Mouse (Mus musculus) forebrain, embryonic 16.5 days (tissue): Measurements from ENCODE around the gene Btbd9. TPM values are rescaled to one million over a fixed set of nuclear protein-coding genes. Genes with fewer than 3 reads are reported as not detected.
"Not testable (repeated sequence)": the region's sequence is repeated elsewhere in the genome, so short reads cannot be mapped to it uniquely, and the experiment has no call there.

ENCODE experiments used
- ATAC-seq: fragments of 200-750 bp; cut with Nextera tagmentation; 2 replicates; pipeline ENCODE4 v1.8.0; 2017; ENCODE audit warnings: mild to moderate bottlenecking, moderate library complexity
- H3K27ac ChIP-seq: fragments of 300-500 bp; sonication (generic); 2 replicates; pipeline ENCODE4 v1.5.1; 2014; ENCODE audit warnings: low read length, control low read depth
- H3K27me3 ChIP-seq: fragments of 300-500 bp; sonication (generic); replicated peaks from 2 replicates; pipeline ENCODE4 v1.6.1; 2014; ENCODE audit warnings: low read length; ENCODE audit not compliant: control insufficient read depth, insufficient read depth
- H3K36me3 ChIP-seq: fragments of 300-500 bp; sonication (generic); 2 replicates; pipeline ENCODE4 v1.6.1; 2014; ENCODE audit not compliant: control insufficient read depth, insufficient read depth
- H3K4me1 ChIP-seq: fragments of 300-500 bp; sonication (generic); replicated peaks from 2 replicates; pipeline ENCODE4 v1.6.1; 2014; ENCODE audit warnings: low read length; ENCODE audit not compliant: control insufficient read depth, insufficient read depth
- H3K4me2 ChIP-seq: fragments of 300-500 bp; sonication (generic); 2 replicates; pipeline ENCODE4 v1.6.1; 2014; ENCODE audit warnings: mild to moderate bottlenecking, low read length, control low read depth
- H3K4me3 ChIP-seq: fragments of 300-500 bp; sonication (generic); replicated peaks from 2 replicates; pipeline ENCODE4 v1.5.1; 2014; ENCODE audit warnings: mild to moderate bottlenecking, low read length, control low read depth
- H3K9ac ChIP-seq: fragments of 300-500 bp; sonication (generic); replicated peaks from 2 replicates; pipeline ENCODE4 v1.6.1; 2014; ENCODE audit warnings: low read depth, low read length, control low read depth
- H3K9me3 ChIP-seq: fragments of 300-500 bp; sonication (generic); 2 replicates; pipeline ENCODE4 v1.6.1; 2016; ENCODE audit warnings: low read length; ENCODE audit not compliant: control insufficient read depth
- WGBS: fragments of 180-500 bp; shearing (Covaris S2); extraction: QIAGEN DNeasy Blood & Tissue Kit; methylation state at CpG from one replicate; pipeline ENCODE4 v1.1.7; 2014; 5-methylcytosine and 5-hydroxymethylcytosine counted together
- polyA plus RNA-seq: library from polyadenylated mRNA; unstranded; fragments of >200 nt; fragmentation: Nextera tagmentation; extraction: Ambion mirVana; gene quantifications from 2 replicates; pipeline ENCODE4 v1.2.1, GENCODE M21; 2015

Btbd9 gene
- 141 and 147 TPM in 2 replicates for polyA plus RNA-seq

DNA sequence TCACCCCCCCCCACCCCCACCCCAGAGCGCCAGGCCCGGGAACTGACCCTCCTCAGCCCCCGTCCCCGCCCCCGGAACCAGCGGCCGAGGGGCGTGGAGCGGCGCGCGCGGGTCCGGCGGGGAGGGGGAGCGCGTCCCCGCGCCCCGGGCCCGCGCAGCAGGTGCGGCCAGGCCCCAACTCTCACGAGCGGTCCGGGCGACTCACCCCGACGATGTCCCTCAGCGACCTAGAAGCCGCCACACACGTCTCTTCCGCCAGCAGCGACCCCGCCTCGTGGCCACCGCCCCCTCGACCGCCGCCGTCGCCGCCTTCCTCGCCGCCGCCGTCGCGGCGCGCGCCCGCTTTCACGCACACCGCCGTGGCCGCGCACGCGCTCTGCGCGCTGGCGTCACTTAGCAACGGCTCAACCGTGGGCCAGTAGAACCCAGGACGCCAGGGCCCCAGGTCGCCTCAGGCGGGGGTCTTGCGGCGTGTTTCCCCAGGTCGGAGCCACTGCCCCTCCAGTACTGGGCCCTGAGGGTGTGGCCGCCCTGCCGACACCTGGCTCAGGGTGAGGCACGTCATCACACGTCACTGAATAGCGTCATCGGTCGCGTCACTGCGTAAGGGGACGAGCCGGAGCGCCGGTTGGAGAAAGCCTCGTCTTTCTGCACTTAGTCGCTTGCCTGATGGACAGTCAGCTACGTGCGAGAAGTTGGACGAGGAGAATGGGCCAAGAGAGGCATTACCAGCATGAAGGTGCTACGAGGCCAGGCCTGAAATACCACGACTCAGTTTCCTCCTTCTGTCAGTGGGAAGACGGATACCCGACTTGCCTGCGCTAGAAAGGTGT lies at the start of gene Btbd9:
Gene Btbd9 (minus strand): TSS at position 548 of the 833 bp plus-strand sequence.
- WGBS, result 1% methylated on average over 55 of the region's 94 CpGs
- Histone ChIP-seq H3K4me1 (peaks cover 21% of the 10 kb centered on the region), H3K4me2 (peak within 1 kb of the TSS; percentile 89), H3K27ac (peak within 1 kb of the TSS; percentile 92), H3K4me3 (peak within 1 kb of the TSS; percentile 90), H3K9ac (peak within 1 kb of the TSS; percentile 84), H3K9me3 (no peaks in the 10 kb centered on the region), H3K36me3 (no peaks in the 10 kb centered on the region), H3K27me3 (no peaks in the 10 kb centered on the region)
- peak; percentile 92 for ATAC-seq

DNA sequence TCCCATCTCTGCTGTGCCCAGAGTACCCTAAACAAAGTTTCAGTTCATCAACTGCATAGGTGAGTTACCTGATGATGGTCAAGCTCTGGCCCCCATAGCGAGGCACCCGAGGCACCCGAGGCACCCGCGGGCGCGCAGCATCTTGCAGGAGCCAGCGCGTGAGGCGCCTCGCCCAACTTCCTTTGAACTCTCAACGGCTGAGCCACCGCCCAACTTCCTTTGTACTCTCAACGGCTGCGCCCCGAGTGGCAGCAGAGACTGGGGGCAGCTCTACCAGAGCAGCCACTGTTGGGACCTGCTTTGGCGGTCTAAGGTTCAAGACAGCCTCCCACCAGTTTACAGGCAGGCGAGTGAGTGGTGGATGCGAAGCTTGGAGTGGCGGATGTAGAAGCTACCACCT lies 47.8 kb upstream of the Btbd9 start, which contains the start of gene Dnah8:
Gene Dnah8 (plus strand): TSS at position 223 of the 400 bp plus-strand sequence.
- H3K4me1 ChIP-seq, H3K36me3 ChIP-seq, H3K9ac ChIP-seq, H3K9me3 ChIP-seq, H3K4me2 ChIP-seq, ATAC-seq, H3K27ac ChIP-seq, H3K27me3 ChIP-seq, H3K4me3 ChIP-seq: not testable (repeated sequence)
- WGBS, result no CpG with 5 or more reads among the region's 20 CpGs

DNA sequence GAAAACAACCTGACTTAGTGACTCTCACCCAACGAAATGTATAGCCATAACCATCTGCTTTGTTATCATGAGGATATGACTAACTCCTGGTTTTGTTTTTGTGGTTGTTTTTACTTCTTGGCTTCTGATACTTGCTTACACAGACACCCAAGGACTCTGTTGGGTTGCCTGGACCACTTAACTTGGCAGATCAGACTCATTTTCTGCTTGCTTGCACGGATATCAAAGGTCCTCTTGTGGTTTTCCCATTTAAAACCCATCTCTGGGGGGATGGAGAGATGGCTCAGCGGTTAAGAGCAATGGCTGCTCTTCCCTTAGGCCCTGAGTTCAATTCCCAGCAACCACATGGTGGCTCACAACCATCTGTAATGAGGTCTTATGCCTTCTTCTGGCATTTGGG lies 46.9 kb upstream of the Btbd9 start:
- H3K9me3 ChIP-seq, result no peaks in the 10 kb centered on the region
- no peak overlapping the region for H3K4me3 ChIP-seq
- H3K4me1 ChIP-seq, result no peaks in the 10 kb centered on the region
- WGBS, result 87% methylated on average over 3 of the region's 3 CpGs
- H3K27me3 ChIP-seq, result no peaks in the 10 kb centered on the region
- ATAC-seq, result no peak
- H3K27ac ChIP-seq, result no peak overlapping the region
- H3K36me3 ChIP-seq, result no peaks in the 10 kb centered on the region
- H3K9ac ChIP-seq, result no peak overlapping the region
- H3K4me2 ChIP-seq, result no peak overlapping the region

DNA sequence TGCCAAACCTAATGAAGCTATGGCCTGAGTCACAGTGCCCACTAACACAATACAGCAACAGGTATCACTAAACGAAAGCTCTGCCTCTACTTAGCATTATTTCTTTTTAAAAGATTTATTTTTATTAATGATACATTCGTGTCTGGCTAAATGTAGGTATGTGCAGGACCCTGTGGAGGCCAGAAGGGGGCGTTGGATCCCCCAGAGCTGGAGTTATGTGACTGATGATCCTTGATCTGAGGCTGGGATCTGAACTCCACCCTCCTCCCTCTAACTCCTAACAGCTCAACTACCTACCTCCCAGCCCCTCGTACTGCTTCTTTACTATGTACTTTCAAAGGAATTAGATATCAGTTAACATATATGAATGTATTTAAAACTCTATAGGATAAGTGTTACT lies 45.2 kb upstream of the Btbd9 start:
- Histone ChIP-seq H3K4me1 (no peaks in the 10 kb centered on the region), H3K9me3 (no peaks in the 10 kb centered on the region), H3K27me3 (no peaks in the 10 kb centered on the region), H3K4me3 (no peak overlapping the region), H3K27ac (no peak overlapping the region), H3K9ac (no peak overlapping the region), H3K36me3 (no peaks in the 10 kb centered on the region), H3K4me2 (no peak overlapping the region)
- ATAC-seq, result no peak
- 70% methylated on average over 4 of the region's 4 CpGs for WGBS

DNA sequence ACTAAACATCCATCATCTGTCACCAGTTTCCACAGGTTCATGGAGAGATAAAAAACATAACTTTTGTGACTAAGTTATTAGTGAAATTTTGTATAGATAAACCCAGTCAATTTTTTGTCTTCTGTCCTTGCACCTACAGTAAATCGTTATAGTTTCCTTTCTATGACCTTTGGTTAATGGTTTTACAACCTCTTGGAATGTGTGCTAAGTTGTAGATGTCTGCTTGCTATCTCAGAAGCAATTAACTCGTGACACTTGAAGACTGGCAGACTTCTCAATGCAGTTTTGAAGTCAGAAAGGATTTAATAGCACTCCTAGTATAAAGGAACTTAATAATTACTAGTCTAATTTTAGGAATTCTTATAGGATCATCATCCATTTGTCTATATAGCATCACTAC lies 44.3 kb upstream of the Btbd9 start:
- Histone ChIP-seq H3K9ac (no peak overlapping the region), H3K27me3 (no peaks in the 10 kb centered on the region), H3K4me2 (no peak overlapping the region), H3K27ac (no peak overlapping the region), H3K4me1 (no peaks in the 10 kb centered on the region), H3K36me3 (no peaks in the 10 kb centered on the region), H3K4me3 (no peak overlapping the region), H3K9me3 (no peaks in the 10 kb centered on the region)
- ATAC-seq, result no peak
- 75% methylated on average over 2 of the region's 2 CpGs for WGBS

DNA sequence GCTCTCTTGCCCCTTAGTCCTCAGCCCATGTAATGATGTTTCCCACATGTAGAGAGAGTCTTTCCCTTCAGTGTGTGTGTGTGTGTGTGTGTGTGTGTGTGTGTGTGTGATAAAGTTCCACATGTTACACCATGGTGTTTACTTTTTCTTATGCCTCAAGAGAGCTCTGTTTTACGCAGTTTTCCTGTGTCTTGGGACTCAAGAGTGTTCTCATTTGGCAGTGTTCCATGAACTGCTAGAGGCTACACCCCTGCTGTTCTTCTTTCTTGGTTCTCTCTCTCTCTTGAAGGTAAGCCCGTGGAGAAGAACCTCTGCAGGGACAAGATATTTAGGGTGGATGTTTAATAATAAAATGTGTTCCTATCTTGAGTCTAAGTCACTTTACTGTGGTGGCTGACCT lies 42.9 kb upstream of the Btbd9 start:
- no peak overlapping the region for H3K9ac ChIP-seq
- H3K9me3 ChIP-seq, result no peaks in the 10 kb centered on the region
- WGBS, result 41% methylated on average over 2 of the region's 2 CpGs
- no peak overlapping the region for H3K4me3 ChIP-seq
- H3K36me3 ChIP-seq, result no peaks in the 10 kb centered on the region
- no peaks in the 10 kb centered on the region for H3K27me3 ChIP-seq
- ATAC-seq, result no peak
- H3K27ac ChIP-seq, result no peak overlapping the region
- H3K4me2 ChIP-seq, result no peak overlapping the region
- H3K4me1 ChIP-seq, result no peaks in the 10 kb centered on the region

DNA sequence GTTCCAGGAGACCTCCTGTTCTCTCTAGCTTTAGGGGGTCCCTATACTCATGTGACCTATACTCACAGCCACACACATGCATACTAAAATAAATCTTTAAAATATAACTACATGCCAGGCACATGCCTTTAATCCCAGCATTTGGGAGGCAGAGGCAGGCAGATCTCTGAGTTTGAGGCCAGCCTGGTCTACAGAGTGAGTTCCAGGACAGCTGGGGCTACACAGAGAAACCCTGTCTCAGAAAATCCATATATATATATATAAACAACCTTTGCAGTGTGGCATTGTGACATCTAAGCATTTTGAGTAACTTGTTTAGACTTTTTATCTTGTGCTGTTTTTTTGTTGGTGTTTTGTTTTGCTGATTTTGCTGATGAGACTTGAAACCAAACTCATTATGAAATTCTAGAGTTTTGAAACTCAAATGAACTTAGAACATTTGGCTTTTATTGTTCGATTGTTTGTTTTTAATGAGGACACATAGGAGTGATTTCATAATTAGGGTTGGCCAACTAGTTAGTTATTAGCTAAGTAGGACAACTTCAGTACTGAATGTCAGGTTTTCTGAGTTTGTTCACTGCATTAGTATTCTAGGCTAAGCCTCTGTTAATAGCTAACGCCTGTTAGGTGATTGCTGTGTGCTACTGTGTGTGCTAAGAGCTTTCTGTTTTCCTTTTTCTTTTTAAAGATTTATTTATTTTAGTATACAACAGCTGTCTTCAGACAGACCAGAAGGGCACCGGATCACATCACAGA lies 42.0 kb upstream of the Btbd9 start:
- no peaks in the 10 kb centered on the region for H3K4me1 ChIP-seq
- no peak overlapping the region for H3K4me2 ChIP-seq
- no peaks in the 10 kb centered on the region for H3K27me3 ChIP-seq
- no peaks in the 10 kb centered on the region for H3K36me3 ChIP-seq
- no peak overlapping the region for H3K9ac ChIP-seq
- whole genome bisulfite sequencing, result 78% methylated on average over 3 of the region's 3 CpGs
- no peak for ATAC-seq
- no peaks in the 10 kb centered on the region for H3K9me3 ChIP-seq
- no peak overlapping the region for H3K27ac ChIP-seq
- no peak overlapping the region for H3K4me3 ChIP-seq

DNA sequence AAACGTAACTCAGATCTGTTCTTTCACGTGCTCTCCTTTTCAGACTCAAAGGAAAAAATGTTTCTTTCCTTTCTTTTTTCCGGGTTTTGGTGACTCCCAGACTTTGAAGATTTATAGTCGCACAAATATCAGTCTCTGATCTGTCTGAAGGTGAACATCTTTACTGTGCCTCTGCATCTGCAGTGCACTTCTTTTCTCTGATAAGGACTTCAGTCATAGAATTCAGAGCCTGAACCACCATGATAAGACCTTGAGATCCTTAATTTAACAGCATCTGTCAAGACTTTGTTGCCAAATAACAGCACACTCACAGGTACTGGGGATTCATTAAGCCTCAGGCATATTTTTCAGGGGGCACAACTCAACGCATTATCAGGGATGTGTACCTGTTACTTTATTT lies 39.9 kb upstream of the Btbd9 start:
- peaks cover 8% of the 10 kb centered on the region for H3K4me1 ChIP-seq
- H3K4me2 ChIP-seq, result no peak overlapping the region
- H3K27me3 ChIP-seq, result no peaks in the 10 kb centered on the region
- H3K9ac ChIP-seq, result no peak overlapping the region
- no peak overlapping the region for H3K27ac ChIP-seq
- H3K36me3 ChIP-seq, result no peaks in the 10 kb centered on the region
- WGBS, result 90% methylated on average over 5 of the region's 5 CpGs
- ATAC-seq, result no peak
- no peaks in the 10 kb centered on the region for H3K9me3 ChIP-seq
- H3K4me3 ChIP-seq, result no peak overlapping the region

DNA sequence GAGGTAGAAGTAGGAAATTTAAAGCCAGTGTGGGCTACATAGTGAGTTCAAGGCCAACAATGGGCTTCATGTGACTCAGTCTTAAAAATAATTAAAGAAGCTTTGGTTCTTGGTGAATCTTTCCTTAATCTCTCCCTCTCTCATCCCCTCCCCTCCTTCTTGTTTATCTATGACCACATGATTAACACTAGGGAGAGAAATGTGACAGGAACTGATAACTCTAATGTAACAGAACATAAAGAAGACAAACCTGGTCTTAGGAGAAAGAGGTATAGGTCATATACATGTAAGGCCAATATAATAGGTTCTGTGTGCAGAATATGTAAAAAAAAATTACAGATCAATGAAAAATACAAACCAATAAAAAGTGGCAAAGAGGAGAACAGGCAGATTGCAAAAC lies 37.1 kb upstream of the Btbd9 start:
- ATAC-seq, result no peak
- no peak overlapping the region for H3K4me2 ChIP-seq
- no peaks in the 10 kb centered on the region for H3K27me3 ChIP-seq
- H3K4me3 ChIP-seq, result no peak overlapping the region
- H3K27ac ChIP-seq, result no peak overlapping the region
- no peaks in the 10 kb centered on the region for H3K36me3 ChIP-seq
- H3K4me1 ChIP-seq, result peaks cover 14% of the 10 kb centered on the region
- H3K9ac ChIP-seq, result no peak overlapping the region
- H3K9me3 ChIP-seq, result no peaks in the 10 kb centered on the region
